Mouse (Mus musculus): ENCODE measurements around the gene Pacs2.

The Pacs2 gene

GRCm38 (mm10) chr12:113042543-113042942, 28.2 kb downstream of the Pacs2 start:
- no peak for DNase-seq (ENCODE audit: low read depth)

DNA sequence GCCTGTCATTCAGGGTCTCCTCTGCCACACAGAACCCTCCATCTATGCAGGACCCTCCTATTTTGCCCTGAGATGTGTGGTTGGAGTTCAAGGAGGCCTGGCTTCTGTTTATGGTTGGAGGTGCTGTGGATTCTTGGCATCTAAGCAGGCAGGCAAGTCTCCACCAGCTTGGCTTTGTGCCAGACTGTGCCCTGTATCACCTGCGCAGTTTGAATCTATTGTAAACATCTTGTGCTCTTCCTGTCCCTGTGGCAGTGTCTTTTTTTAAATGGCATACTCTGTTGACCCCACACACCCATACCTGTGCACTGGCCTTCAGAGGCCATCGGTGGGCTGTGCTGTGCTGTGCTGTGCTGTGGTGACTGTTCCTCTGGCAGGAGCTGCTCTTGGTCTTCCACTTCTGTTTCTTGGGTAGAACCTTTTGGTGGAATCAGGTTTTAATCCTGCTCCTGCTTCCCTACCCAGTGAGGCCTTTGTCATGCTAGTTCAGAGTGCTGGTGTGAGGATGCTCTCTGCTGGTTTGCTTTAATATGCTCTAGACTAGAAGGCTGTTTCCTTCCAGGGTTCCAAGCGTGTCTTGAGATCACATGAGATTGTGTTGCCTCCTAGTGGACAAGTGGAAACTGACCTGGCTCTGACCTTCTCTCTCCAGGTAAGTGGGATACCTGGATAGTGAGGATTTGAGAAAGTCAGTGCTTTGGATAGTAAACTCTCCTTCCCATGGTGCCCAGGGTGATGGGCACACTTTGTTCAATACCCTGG, 30.8 kb downstream of the Pacs2 start:
- no peak for DNase-seq (ENCODE audit: low read depth)

DNA sequence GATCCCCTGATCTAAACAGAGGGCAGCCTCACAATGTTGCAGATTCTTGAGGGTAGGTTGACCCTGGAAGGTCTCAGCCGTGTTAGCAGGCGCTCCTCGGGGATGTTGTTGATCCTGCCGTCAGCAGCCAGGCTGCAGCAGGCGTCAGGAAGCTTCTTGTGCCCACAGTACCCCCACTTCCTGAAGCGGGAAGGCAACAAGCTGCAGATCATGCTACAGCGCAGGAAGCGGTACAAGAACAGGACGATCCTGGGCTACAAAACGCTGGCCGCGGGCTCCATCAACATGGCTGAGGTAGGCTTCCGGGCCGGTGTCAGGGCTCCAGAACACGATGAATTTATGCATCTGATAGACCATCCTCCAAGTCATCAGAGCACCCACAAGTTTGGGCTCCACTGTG, 32.6 kb downstream of the Pacs2 start:
- DNase-seq (ENCODE audit: low read depth): no peak

- no peak for DNase-seq (ENCODE audit: low read depth)
These were observed 33.8 kb downstream of the Pacs2 start for GRCm38 (mm10) chr12:113048103-113048502.

GRCm38 (mm10) chr12:113049836-113050235, 35.5 kb downstream of the Pacs2 start:
- no peak for DNase-seq (ENCODE audit: low read depth)

GRCm38 (mm10) chr12:113050671-113051070, 36.4 kb downstream of the Pacs2 start:
- no peak for DNase-seq (ENCODE audit: low read depth)

DNA sequence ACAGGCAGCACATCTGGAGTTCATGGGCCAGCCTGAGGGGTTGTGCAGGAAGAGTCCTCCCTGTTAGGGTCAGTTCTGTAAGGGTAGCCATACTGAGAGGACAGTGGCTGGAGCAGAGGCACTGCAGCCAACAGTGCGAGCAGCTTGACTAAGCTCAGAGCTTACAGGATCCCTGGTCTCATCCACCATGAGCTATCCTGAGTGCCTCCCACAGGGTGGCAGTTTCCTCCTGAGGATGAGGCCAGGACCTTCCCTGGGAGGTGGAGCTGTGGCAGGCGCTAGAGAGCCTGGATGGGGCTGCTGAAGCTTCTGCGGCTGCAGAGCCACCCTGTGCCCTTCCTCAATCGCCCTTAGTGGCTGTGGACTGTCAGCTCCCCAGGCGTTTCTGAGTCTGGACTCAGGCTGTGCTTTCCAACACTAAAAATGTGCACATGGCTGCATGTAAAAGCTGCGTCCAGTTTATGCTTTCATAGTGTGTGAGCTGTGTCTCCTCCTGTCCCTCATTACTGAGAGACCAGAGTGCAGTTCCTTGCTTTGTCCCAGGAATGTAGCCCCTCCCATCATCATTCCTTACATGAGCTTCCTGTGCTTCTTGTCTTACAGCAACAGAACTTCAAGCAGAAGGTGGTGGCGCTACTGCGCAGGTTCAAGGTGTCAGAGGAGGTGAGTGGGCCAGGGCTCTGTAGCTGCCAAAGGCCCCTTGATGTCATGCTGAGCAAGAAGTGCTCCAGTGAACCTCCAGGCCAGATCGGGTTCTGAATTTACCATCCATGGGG, 37.5 kb downstream of the Pacs2 start:
- no peak for DNase-seq (ENCODE audit: low read depth)

- DNase-seq (ENCODE audit: low read depth): no peak
These were observed 41.8 kb downstream of the Pacs2 start for GRCm38 (mm10) chr12:113056089-113056488.

DNA sequence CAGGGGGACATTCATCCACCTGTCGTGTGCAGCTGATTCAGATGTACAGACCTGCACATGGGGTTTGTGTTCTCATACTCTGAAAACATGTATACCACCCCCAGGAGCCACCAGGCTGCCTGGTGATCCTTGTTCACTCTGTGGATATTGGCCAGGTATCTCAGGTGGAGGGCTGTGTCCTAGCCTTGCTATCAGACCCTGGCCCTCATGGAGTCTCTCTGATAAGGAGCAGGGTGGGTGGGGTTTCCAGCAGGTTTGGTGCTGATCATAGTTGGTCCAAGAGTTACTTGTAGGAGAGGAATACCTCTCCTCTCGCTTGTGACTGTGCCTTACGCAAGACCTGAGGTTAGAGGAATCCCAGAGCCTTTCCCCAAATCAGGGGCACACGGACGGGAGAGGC, 45.9 kb downstream of the Pacs2 start:
- DNase-seq (ENCODE audit: low read depth): no peak

GRCm38 (mm10) chr12:113061606-113062005, 47.3 kb downstream of the Pacs2 start:
- no peak for DNase-seq (ENCODE audit: low read depth)

DNA sequence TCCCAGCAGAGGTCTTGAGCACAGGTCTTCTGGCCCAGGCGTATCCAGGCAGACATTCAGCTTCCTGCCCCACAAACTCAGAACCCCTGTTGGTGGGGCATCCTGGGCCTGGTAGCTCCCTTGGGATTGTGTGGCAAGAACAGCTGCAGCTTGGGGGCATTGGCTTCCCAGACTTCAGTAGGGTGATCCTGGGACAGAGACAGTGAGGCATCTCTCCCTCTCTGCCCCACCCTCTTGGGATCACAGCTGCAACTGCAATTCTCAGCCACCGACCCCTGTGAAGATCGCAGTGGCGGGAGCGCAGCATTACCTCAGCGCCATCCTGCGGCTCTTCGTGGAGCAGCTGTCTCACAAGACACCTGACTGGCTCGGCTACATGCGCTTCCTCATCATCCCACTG, 47.9 kb downstream of the Pacs2 start:
- no peak for DNase-seq (ENCODE audit: low read depth)

DNA sequence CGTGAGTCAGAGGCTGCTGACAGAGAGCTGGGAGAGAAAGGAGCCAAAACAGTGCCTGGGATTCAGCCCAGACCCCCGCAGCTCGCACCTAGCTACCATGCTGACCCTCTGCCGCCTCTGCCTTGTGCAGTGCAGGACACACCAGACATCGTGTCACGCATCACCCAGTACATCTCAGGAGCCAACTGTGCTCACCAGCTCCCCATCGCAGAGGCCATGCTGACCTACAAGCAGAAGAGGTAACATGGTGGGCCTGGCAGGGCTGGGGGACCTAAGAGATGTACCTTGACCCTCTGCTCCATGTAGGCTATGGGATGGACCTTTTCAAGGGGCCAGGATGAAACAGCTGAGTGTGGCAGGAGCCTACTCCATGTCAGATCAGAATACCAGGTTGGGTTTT, 49.4 kb downstream of the Pacs2 start:
- no peak for DNase-seq (ENCODE audit: low read depth)

DNA sequence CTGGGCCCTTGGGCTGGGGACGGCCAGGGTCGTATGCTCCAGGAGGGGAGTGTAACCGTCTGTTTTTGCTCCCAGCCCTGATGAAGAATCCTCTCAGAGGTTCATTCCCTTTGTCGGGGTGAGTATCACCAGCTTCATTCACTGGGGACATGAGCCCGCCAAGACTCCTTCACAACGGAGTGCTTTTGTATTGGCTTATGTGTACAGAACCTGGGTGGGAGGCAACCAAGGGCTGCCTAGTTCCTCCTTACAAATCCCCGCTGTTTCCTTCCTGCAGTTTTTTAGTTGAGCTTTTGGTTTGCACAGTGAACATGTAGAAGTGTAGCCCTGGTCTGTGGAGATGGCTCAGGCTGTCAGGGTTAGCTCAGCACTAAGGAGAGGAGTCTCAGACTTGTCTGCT, 53.7 kb downstream of the Pacs2 start:
- no peak for DNase-seq (ENCODE audit: low read depth)

- no peak for DNase-seq (ENCODE audit: low read depth)
These were observed 55.1 kb downstream of the Pacs2 start for GRCm38 (mm10) chr12:113069389-113069788.

DNA sequence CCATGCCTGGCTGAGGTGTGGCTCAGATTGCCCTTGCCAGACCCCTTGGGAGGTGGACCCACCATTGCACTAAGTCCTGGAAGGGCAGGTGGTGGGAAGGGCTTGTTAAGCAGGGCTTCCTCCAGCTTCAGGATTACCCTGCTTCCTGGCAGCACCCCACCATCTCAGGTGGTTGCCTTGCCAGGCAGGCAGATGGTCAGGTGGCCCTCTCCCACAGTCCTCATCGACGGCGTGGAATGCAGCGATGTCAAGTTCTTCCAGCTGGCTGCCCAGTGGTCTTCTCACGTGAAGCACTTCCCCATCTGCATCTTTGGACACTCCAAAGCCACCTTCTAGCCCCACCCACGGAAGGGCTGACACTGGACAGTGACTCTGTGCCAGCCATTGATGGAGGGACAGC, 57.0 kb downstream of the Pacs2 start:
- DNase-seq (ENCODE audit: low read depth): no peak

DNA sequence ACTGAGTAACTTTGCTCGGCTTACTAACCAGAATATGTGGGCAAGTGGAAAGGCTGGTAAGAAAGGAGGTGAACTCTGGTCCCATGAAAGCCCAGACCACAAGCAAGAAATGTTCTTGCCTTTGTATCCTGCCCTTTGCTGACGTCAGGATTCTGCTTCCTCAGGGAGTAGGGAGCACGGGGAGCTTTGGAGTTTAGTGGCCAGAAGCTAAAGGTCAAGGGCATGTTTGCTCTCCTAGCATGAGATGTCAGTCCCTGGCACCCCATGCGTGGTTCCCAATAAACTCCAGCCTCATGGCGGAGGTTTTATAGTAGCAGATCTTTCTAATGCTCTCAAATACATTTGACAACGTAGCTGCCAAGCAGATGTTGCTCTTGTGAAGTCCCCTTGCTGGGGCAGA, 57.5 kb downstream of the Pacs2 start:
- DNase-seq (ENCODE audit: low read depth): no peak

GRCm38 (mm10) chr12:113073420-113074328, 59.4 kb downstream of the Pacs2 start:
- no peak for DNase-seq (ENCODE audit: low read depth)

- peak; percentile 29 for DNase-seq (ENCODE audit: low read depth)
These were observed 60.2 kb downstream of the Pacs2 start, which contains the start of gene Tex22 for GRCm38 (mm10) chr12:113074329-113075062. Tex22 (plus strand) TSS chr12:113074502.

DNA sequence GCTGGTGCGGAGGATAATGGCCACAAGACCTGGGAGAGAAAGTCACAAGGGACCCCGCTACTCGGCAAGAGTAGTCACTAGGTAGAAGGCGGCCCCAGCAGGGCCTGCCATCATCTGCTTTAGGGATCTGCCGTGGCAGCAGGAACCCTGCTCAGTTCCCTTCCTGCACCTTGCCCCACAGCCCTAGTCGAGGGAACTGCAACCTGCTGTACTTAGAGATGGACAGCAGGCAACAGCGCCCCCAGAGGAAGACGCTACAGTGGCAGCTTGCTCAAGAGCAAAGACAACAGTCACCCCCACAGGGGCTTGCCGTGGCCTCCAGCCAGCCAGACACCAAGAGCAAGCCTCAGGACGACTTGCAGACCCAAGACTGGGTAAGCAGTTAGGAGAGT, 60.8 kb downstream of the Pacs2 start:
- peak; percentile 33 for DNase-seq (ENCODE audit: low read depth)

DNA sequence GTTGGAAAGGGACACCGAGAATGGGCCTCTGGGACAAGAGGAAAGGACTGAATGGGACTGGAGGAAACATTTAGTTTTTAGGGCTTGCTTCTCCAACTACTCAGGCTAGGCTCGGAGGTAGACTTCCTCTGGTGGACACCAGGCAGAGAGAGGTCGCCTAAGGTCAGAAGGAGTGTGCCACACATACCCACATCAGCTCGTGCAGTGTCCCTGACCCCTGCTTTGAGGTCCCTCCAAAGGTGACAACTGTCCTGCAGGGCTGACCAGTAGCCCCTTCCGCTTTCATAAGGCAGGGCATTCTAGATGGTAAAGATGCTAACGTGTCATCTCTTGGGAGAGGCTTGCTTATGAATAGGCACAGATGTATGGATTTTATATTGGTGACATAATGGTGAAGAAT, 61.2 kb downstream of the Pacs2 start:
- no peak for DNase-seq (ENCODE audit: low read depth)

DNA sequence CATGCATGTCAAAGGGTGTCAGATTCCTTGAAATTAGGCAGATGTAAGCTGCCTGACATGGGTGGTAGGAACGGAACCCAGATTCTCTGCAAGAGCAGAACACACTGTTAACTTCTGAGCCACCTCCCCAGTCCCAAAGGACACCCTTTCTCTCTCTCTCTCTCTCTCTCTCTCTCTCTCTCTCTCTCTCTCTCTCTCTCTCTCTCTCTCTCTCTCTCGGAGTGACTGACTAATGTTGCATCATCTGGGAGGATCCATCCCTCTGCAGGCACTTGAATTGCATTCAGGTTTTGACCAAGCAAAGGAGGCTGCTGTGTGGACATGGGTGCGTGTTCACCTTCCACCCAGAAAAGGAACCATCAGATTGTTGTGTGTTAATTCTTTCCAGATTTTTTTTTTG, 73.0 kb downstream of the Pacs2 start:
- DNase-seq (ENCODE audit: low read depth): no peak

GRCm38 (mm10) chr12:113088026-113088425, 73.7 kb downstream of the Pacs2 start:
- DNase-seq (ENCODE audit: low read depth): no peak

All from fibroblast of lung, adult 2 months (primary cell).